In genomic region chr4:117772960-117773359, GRCm38 (mm10) we compare ENCODE assay signal across 38 mouse cellular contexts. TPM values are rescaled to one million over a fixed set of nuclear protein-coding genes. Genes with fewer than 3 reads are reported as not detected.
"Had no signal": no experiment of that assay in that cellular context is flagged by ENCODE, and none has a peak within 500 bp of the region (broad histone marks: within the 10 kb centered on the region; RNA-seq: fewer than 3 reads in every experiment).

No protein-coding gene starts in this region.

- ATAC-seq: forebrain, embryonic 13.5 days; forebrain, embryonic 14.5 days; forebrain, embryonic 15.5 days; forebrain, embryonic 16.5 days; forebrain, postnatal 0 days had no signal

- H3K4me2 ChIP-seq: embryonic facial prominence, embryonic 12.5 days; embryonic facial prominence, embryonic 13.5 days; embryonic facial prominence, embryonic 15.5 days; forebrain, embryonic 12.5 days; forebrain, embryonic 13.5 days; forebrain, embryonic 15.5 days had no signal

- H3K9me3 ChIP-seq: embryonic facial prominence, embryonic 10.5 days; embryonic facial prominence, embryonic 12.5 days; embryonic facial prominence, embryonic 13.5 days; embryonic facial prominence, embryonic 15.5 days; forebrain, embryonic 10.5 days; forebrain, embryonic 12.5 days; forebrain, embryonic 13.5 days; forebrain, embryonic 15.5 days had no signal

- H3K27me3 ChIP-seq: embryonic facial prominence, embryonic 12.5 days; embryonic facial prominence, embryonic 13.5 days; embryonic facial prominence, embryonic 15.5 days; forebrain, embryonic 12.5 days; forebrain, embryonic 13.5 days; forebrain, embryonic 15.5 days had no signal

- H3K36me3 ChIP-seq: embryonic facial prominence, embryonic 10.5 days; embryonic facial prominence, embryonic 12.5 days; embryonic facial prominence, embryonic 13.5 days; embryonic facial prominence, embryonic 15.5 days; forebrain, embryonic 10.5 days; forebrain, embryonic 12.5 days; forebrain, embryonic 15.5 days had no signal

- H3K4me3 ChIP-seq: embryonic facial prominence, embryonic 10.5 days; embryonic facial prominence, embryonic 12.5 days; embryonic facial prominence, embryonic 13.5 days; embryonic facial prominence, embryonic 15.5 days; erythroblast, embryonic 14.5 days; forebrain, embryonic 10.5 days; forebrain, embryonic 12.5 days; forebrain, embryonic 13.5 days; forebrain, embryonic 15.5 days; gastrocnemius, adult 2 months had no signal

- H3K27ac ChIP-seq: embryonic facial prominence, embryonic 10.5 days; embryonic facial prominence, embryonic 12.5 days; embryonic facial prominence, embryonic 13.5 days; embryonic facial prominence, embryonic 15.5 days; forebrain, embryonic 10.5 days; forebrain, embryonic 12.5 days; forebrain, embryonic 13.5 days; forebrain, embryonic 15.5 days; gastrocnemius, adult 2 months had no signal

- DNase-seq: cerebellum, adult 8-10 months; cerebellum, adult 9-10 months; cerebellum, adult 9-11 months; cerebellum, postnatal 10 days; cerebellum, postnatal 14 days; cerebellum, postnatal 25 days; cerebellum, postnatal 36 days; embryo, embryonic 11 days; forebrain, postnatal 0 days; gastrocnemius, adult 2 months; gastrocnemius, postnatal 10 days; gastrocnemius, postnatal 14 days; gastrocnemius, postnatal 25 days; gastrocnemius, postnatal 36 days; heart, adult 18-20 months had no signal

- H3K9ac ChIP-seq: embryonic facial prominence, embryonic 12.5 days; embryonic facial prominence, embryonic 13.5 days; embryonic facial prominence, embryonic 15.5 days; forebrain, embryonic 12.5 days; forebrain, embryonic 13.5 days; forebrain, embryonic 15.5 days; forebrain, postnatal 0 days had no signal

- H3K4me1 ChIP-seq: embryonic facial prominence, embryonic 10.5 days; embryonic facial prominence, embryonic 12.5 days; embryonic facial prominence, embryonic 13.5 days; embryonic facial prominence, embryonic 15.5 days; forebrain, embryonic 10.5 days; forebrain, embryonic 12.5 days; forebrain, embryonic 13.5 days; forebrain, embryonic 15.5 days had no signal

RNA-seq across cellular contexts. Expression of gene Klf17, which starts 7.5 kb away (rescaled TPM):
- total RNA-seq: common myeloid progenitor, adult 5-6 weeks; forebrain, postnatal 0 days; gastrocnemius, adult 18-20 months; gastrocnemius, adult 2 months; gastrocnemius, adult 8-10 months; gastrocnemius, postnatal 10 days; gastrocnemius, postnatal 14 days; gastrocnemius, postnatal 25 days; gastrocnemius, postnatal 36 days; gastrocnemius, postnatal 4 days; granulocyte monocyte progenitor cell, adult 5-6 weeks; heart, adult 18-20 months; heart, adult 8-10 months had no signal
- polyA plus RNA-seq: cortical plate, adult 2 months; embryonic facial prominence, embryonic 10.5 days; embryonic facial prominence, embryonic 11.5 days; embryonic facial prominence, embryonic 12.5 days; embryonic facial prominence, embryonic 13.5 days; embryonic facial prominence, embryonic 14.5 days; embryonic facial prominence, embryonic 15.5 days; erythroblast, embryonic 14.5 days; forebrain, embryonic 10.5 days; forebrain, embryonic 11.5 days; forebrain, embryonic 12.5 days; forebrain, embryonic 13.5 days; forebrain, embryonic 14.5 days; forebrain, embryonic 15.5 days; forebrain, embryonic 16.5 days; forebrain, postnatal 0 days; gonadal fat pad, adult 2 months had no signal

RNA-seq across cellular contexts. Expression of gene Gm12845, which starts 48.7 kb away (rescaled TPM):
- total RNA-seq: common myeloid progenitor, adult 5-6 weeks; forebrain, postnatal 0 days; gastrocnemius, adult 18-20 months; gastrocnemius, adult 2 months; gastrocnemius, adult 8-10 months; gastrocnemius, postnatal 10 days; gastrocnemius, postnatal 14 days; gastrocnemius, postnatal 25 days; gastrocnemius, postnatal 36 days; gastrocnemius, postnatal 4 days; granulocyte monocyte progenitor cell, adult 5-6 weeks; heart, adult 18-20 months; heart, adult 8-10 months had no signal
- polyA plus RNA-seq: cortical plate, adult 2 months; embryonic facial prominence, embryonic 10.5 days; embryonic facial prominence, embryonic 11.5 days; embryonic facial prominence, embryonic 12.5 days; embryonic facial prominence, embryonic 13.5 days; embryonic facial prominence, embryonic 14.5 days; embryonic facial prominence, embryonic 15.5 days; erythroblast, embryonic 14.5 days; forebrain, embryonic 10.5 days; forebrain, embryonic 11.5 days; forebrain, embryonic 12.5 days; forebrain, embryonic 13.5 days; forebrain, embryonic 14.5 days; forebrain, embryonic 15.5 days; forebrain, embryonic 16.5 days; forebrain, postnatal 0 days; frontal cortex, adult 2 months; gonadal fat pad, adult 2 months had no signal
